8 mouse cellular contexts compared by ENCODE assay signal in the genomic region with DNA sequence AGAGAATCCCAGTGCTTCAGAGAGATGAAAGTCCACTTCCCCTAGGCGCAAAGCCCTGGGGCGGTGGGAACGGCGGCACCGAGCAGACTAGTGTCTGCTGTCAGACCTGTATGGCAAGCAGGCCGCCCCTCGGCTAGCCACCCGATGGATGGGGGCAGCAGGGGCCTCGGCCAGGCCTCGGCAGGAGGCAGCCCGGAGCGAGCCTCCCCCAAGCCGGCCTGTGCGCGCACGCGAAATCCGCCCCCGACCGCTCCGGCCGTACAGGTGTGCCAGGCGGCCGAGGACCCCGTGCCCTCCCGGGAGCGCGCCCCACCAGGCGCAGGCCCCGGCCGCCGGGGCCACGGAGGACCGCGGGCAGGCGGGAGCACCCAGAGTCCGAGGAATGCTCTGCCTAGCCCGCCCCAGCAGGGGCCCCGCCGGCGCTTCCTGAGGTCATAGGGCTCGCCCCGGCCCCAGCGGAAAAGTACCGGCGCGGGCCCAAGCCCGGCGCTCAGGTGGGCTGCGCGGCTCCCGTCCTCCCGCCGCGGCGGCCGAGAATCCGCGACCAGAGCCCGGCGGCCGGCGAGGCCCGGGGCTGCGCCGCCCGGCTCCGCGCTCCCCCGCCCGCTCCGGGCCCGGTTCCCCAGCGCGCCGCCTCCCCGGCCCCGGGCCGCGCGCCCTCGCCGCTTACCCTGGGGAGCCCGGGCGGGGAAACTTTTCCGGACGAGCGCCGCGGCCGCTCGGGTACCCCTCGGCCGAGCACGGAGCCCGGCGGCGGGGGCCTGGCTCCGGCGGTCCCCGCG. TPM values are rescaled to one million over a fixed set of nuclear protein-coding genes. Genes with fewer than 3 reads are reported as not detected.
DNase-seq lines count a peak whose midpoint lies in the region; ATAC-seq lines count a peak whose summit lies in the region.

No protein-coding gene starts in this region.

- H3K9ac ChIP-seq in heart, embryonic 11.5 days (ENCODE audit: low read depth, low read length), result peak overlapping the region; percentile 99
- peak overlapping the region; percentile 94 for H3K9ac ChIP-seq in kidney, embryonic 14.5 days (ENCODE audit: low read depth, low read length)

- H3K27ac ChIP-seq in heart, embryonic 11.5 days (ENCODE audit: low read depth, low read length), result peak overlapping the region; percentile 94
- H3K27ac ChIP-seq in kidney, embryonic 14.5 days (ENCODE audit: low read depth, low read length), result peak overlapping the region; percentile 32; the same call in 1 of the 2 replicates

- H3K27me3 ChIP-seq in heart, embryonic 11.5 days (ENCODE audit: control insufficient read depth, insufficient read depth, low read length), result no peaks in the 10 kb centered on the region
- no peaks in the 10 kb centered on the region for H3K27me3 ChIP-seq in kidney, embryonic 14.5 days (ENCODE audit: control insufficient read depth, insufficient read depth, low read length)

- ATAC-seq in heart, embryonic 11.5 days (replicated peaks; ENCODE audit: insufficient number of reproducible peaks, low FRiP score, low TSS enrichment), result peak; percentile 47; the same call in 1 of the 2 replicates
- ATAC-seq in kidney, embryonic 14.5 days (ENCODE audit: low FRiP score, low TSS enrichment), result peak; percentile 56

- H3K4me2 ChIP-seq in heart, embryonic 11.5 days, result peak overlapping the region; percentile 92
- peak overlapping the region; percentile 62 for H3K4me2 ChIP-seq in kidney, embryonic 14.5 days (replicated peaks; ENCODE audit: low read depth, low read length)

- whole genome bisulfite sequencing in heart, embryonic 11.5 days (ENCODE audit: insufficient replicate concordance), result under 1% methylated on average over 79 of the region's 102 CpGs
- WGBS in kidney, embryonic 14.5 days, result under 1% methylated on average over 93 of the region's 102 CpGs

- H3K9me3 ChIP-seq in heart, embryonic 11.5 days (replicated peaks; ENCODE audit: control insufficient read depth, low read length), result no peaks in the 10 kb centered on the region
- no peaks in the 10 kb centered on the region for H3K9me3 ChIP-seq in kidney, embryonic 14.5 days (ENCODE audit: control insufficient read depth, low read length)

- peaks cover 35% of the 10 kb centered on the region for H3K4me1 ChIP-seq in heart, embryonic 11.5 days (ENCODE audit: control insufficient read depth, insufficient read depth, low read length)
- peaks cover 16% of the 10 kb centered on the region; the same call in 1 of the 2 replicates for H3K4me1 ChIP-seq in kidney, embryonic 14.5 days (ENCODE audit: control insufficient read depth, insufficient read depth, low read length)

- DNase-seq in urinary bladder, adult 2 months (ENCODE audit: low spot score), result peak; percentile 73
- DNase-seq in urinary bladder, postnatal 10 days (ENCODE audit: low spot score), result no peak
- peak; percentile 46 for DNase-seq in embryo, embryonic 10 days (ENCODE audit: low spot score)
- peak; percentile 65 for DNase-seq in lung, postnatal 10 days
- DNase-seq in spleen, adult 18-20 months, result peak; percentile 40 to 60
- DNase-seq in layer of hippocampus, postnatal 25 days (ENCODE audit: extremely low spot score in 1 of 2, low spot score in 1 of 2), result no peak

- peak overlapping the region; percentile 97 for H3K4me3 ChIP-seq in heart, embryonic 11.5 days (ENCODE audit: low read depth, low read length)
- peak overlapping the region; percentile 92 for H3K4me3 ChIP-seq in kidney, embryonic 14.5 days (ENCODE audit: low read length)

- peaks cover 5% of the 10 kb centered on the region for H3K36me3 ChIP-seq in heart, embryonic 11.5 days (ENCODE audit: control insufficient read depth, insufficient read depth, low read length)
- peaks cover 9% of the 10 kb centered on the region; the same call in 1 of the 2 replicates for H3K36me3 ChIP-seq in kidney, embryonic 14.5 days (ENCODE audit: control insufficient read depth, insufficient read depth, low read length)

RNA-seq across cellular contexts. Expression of a gene that starts 3.2 kb away (rescaled TPM):
- polyA plus RNA-seq in urinary bladder, adult 2 months (2012; rRNA removed), result 25.3 and 40.7 TPM in 2 replicates
- 16.0 and 23.5 TPM in 2 replicates for polyA plus RNA-seq in heart, embryonic 11.5 days (2014; fragmentation: Nextera tagmentation; extraction: Ambion mirVana)
- 11.3 and 13.6 TPM in 2 replicates for polyA plus RNA-seq in kidney, embryonic 14.5 days (2014; fragmentation: Nextera tagmentation; extraction: Ambion mirVana)
- total RNA-seq in layer of hippocampus, postnatal 25 days (2021), result 10 to 100 TPM; 39.6 to 42.3 TPM

RNA-seq across cellular contexts. Expression of a gene that starts 14.3 kb away (rescaled TPM):
- polyA plus RNA-seq in urinary bladder, adult 2 months (2012; rRNA removed), result 22.6 and 24.0 TPM in 2 replicates
- 4.7 and 7.1 TPM in 2 replicates for polyA plus RNA-seq in heart, embryonic 11.5 days (2014; fragmentation: Nextera tagmentation; extraction: Ambion mirVana)
- 10.7 and 11.4 TPM in 2 replicates for polyA plus RNA-seq in kidney, embryonic 14.5 days (2014; fragmentation: Nextera tagmentation; extraction: Ambion mirVana)
- total RNA-seq in layer of hippocampus, postnatal 25 days (2021), result 1 to 10 TPM; 4.2 to 6.1 TPM

RNA-seq across cellular contexts. Expression of a gene that starts 30.9 kb away (rescaled TPM):
- polyA plus RNA-seq in urinary bladder, adult 2 months (2012; rRNA removed), result 37.1 and 49.6 TPM in 2 replicates
- 12.3 and 12.7 TPM in 2 replicates for polyA plus RNA-seq in heart, embryonic 11.5 days (2014; fragmentation: Nextera tagmentation; extraction: Ambion mirVana)
- 11.9 and 17.2 TPM in 2 replicates for polyA plus RNA-seq in kidney, embryonic 14.5 days (2014; fragmentation: Nextera tagmentation; extraction: Ambion mirVana)
- 100 to 1,000 TPM; 141 to 168 TPM for total RNA-seq in layer of hippocampus, postnatal 25 days (2021)

RNA-seq across cellular contexts. Expression of a gene that starts 59.1 kb away (rescaled TPM):
- polyA plus RNA-seq in urinary bladder, adult 2 months (2012; rRNA removed), result 33.3 and 40.9 TPM in 2 replicates
- 13.3 and 15.7 TPM in 2 replicates for polyA plus RNA-seq in heart, embryonic 11.5 days (2014; fragmentation: Nextera tagmentation; extraction: Ambion mirVana)
- polyA plus RNA-seq in kidney, embryonic 14.5 days (2014; fragmentation: Nextera tagmentation; extraction: Ambion mirVana), result 19.9 and 22.4 TPM in 2 replicates
- total RNA-seq in layer of hippocampus, postnatal 25 days (2021), result 10 to 100 TPM; 45.5 to 48.1 TPM

Comparison
In these comparisons a context has a peak if more than half of its experiments do, and no peak if none do; other contexts are left out.
1. DNase-seq: peak in urinary bladder, adult 2 months (single experiment), embryo, embryonic 10 days (single experiment), lung, postnatal 10 days (single experiment) and spleen, adult 18-20 months (2 of 2); none in urinary bladder, postnatal 10 days (single experiment) and layer of hippocampus, postnatal 25 days (0 of 2).